Comparison of ENCODE assay signal across 9 mouse cellular contexts in genomic region chr3:86796716-86797115, GRCm38 (mm10).
DNase-seq lines count a peak whose midpoint lies in the region; ATAC-seq and TF ChIP-seq lines count a peak whose summit lies in the region.
"Had no signal": no experiment of that assay in that cellular context is flagged by ENCODE, and none has a peak within 500 bp of the region (broad histone marks: within the 10 kb centered on the region; RNA-seq: fewer than 3 reads in every experiment).

No protein-coding gene starts in this region.

- DNase-seq in hindbrain, postnatal 0 days (ENCODE audit: low spot score): peak; percentile 46
- peak; percentile 34 for DNase-seq in 3T3-L1 (ENCODE audit: low read depth, low spot score)
- DNase-seq in R1 (ENCODE audit: low read depth, low spot score): peak; percentile 61
- DNase-seq in induced T-regulatory cell, adult 2 months (ENCODE audit: low read depth): peak; percentile 52
- no peak for DNase-seq in frontal cortex, postnatal 36 days (ENCODE audit: low spot score in 2 of 2)
- no peak for DNase-seq in adrenal gland, adult 18-20 months (ENCODE audit: low spot score in 2 of 2)
- no peak for DNase-seq in layer of hippocampus, postnatal 25 days (ENCODE audit: extremely low spot score in 1 of 2, low spot score in 1 of 2)

- H3K4me3 ChIP-seq in hindbrain, postnatal 0 days (ENCODE audit: low read length): no peak overlapping the region
- no peak overlapping the region for H3K4me3 ChIP-seq in hindbrain, embryonic 16.5 days (ENCODE audit: low read length)
- H3K4me3 ChIP-seq: midbrain, embryonic 15.5 days had no signal

- no peaks in the 10 kb centered on the region for H3K9me3 ChIP-seq in hindbrain, postnatal 0 days (ENCODE audit: low read length)
- H3K9me3 ChIP-seq in hindbrain, embryonic 16.5 days (ENCODE audit: control insufficient read depth, low read length): no peaks in the 10 kb centered on the region
- H3K9me3 ChIP-seq: midbrain, embryonic 15.5 days had no signal

- no peaks in the 10 kb centered on the region for H3K27me3 ChIP-seq in hindbrain, postnatal 0 days (ENCODE audit: insufficient read depth, low read length)
- H3K27me3 ChIP-seq in hindbrain, embryonic 16.5 days (replicated peaks; ENCODE audit: control insufficient read depth, insufficient read depth, low read length): no peaks in the 10 kb centered on the region
- H3K27me3 ChIP-seq: midbrain, embryonic 15.5 days had no signal

- no peak overlapping the region for H3K27ac ChIP-seq in hindbrain, postnatal 0 days
- H3K27ac ChIP-seq in hindbrain, embryonic 16.5 days (ENCODE audit: low read depth, low read length): no peak overlapping the region
- H3K27ac ChIP-seq: midbrain, embryonic 15.5 days had no signal

- H3K4me1 ChIP-seq in hindbrain, postnatal 0 days (ENCODE audit: insufficient read depth, low read length): peaks cover 5% of the 10 kb centered on the region; the same call in 1 of the 2 replicates
- peaks cover 13% of the 10 kb centered on the region for H3K4me1 ChIP-seq in hindbrain, embryonic 16.5 days (ENCODE audit: control insufficient read depth, insufficient read depth, low read depth, low read length)

- peaks cover 30% of the 10 kb centered on the region for H3K36me3 ChIP-seq in hindbrain, postnatal 0 days (ENCODE audit: insufficient read depth, low read length)
- peaks cover 15% of the 10 kb centered on the region for H3K36me3 ChIP-seq in hindbrain, embryonic 16.5 days (ENCODE audit: control insufficient read depth, insufficient read depth, low read length)

- H3K9ac ChIP-seq in hindbrain, postnatal 0 days (replicated peaks; ENCODE audit: low read length): no peak overlapping the region
- H3K9ac ChIP-seq in hindbrain, embryonic 16.5 days (ENCODE audit: low read depth, low read length): no peak overlapping the region
- H3K9ac ChIP-seq: midbrain, embryonic 15.5 days had no signal

- peak; percentile 77 for TF ChIP-seq CTCF in hindbrain, postnatal 0 days (IDR thresholded peaks at IDR 0.05; ENCODE audit: low read depth)

- no peak overlapping the region for H3K4me2 ChIP-seq in hindbrain, postnatal 0 days (ENCODE audit: low read depth, low read length)
- H3K4me2 ChIP-seq in hindbrain, embryonic 16.5 days (ENCODE audit: low read length): no peak overlapping the region
- H3K4me2 ChIP-seq: midbrain, embryonic 15.5 days had no signal

- no peak for ATAC-seq in hindbrain, postnatal 0 days
- no peak for ATAC-seq in hindbrain, embryonic 16.5 days
- ATAC-seq: midbrain, embryonic 15.5 days had no signal

- 52% methylated on average over 6 of the region's 6 CpGs for WGBS in hindbrain, postnatal 0 days
- 45% methylated on average over 6 of the region's 6 CpGs for WGBS in hindbrain, embryonic 16.5 days

Comparison
In these comparisons a context has a peak if more than half of its experiments do, and no peak if none do; other contexts are left out.
1. DNase-seq: peak in hindbrain, postnatal 0 days (single experiment), 3T3-L1 (single experiment), R1 (single experiment) and induced T-regulatory cell, adult 2 months (single experiment); none in frontal cortex, postnatal 36 days (0 of 2), adrenal gland, adult 18-20 months (0 of 2) and layer of hippocampus, postnatal 25 days (0 of 2).